Mouse (Mus musculus) testis, adult 2 months (tissue): ENCODE data around the gene Ublcp1.

ENCODE experiments used
- CTCF ChIP-seq: fragments of 200-500 bp; IDR thresholded peaks from 2 replicates; pipeline ENCODE4 v1.5.1; 2012; ENCODE audit warnings: low read depth, mild to moderate bottlenecking, inconsistent platforms, low read length, moderate library complexity; ENCODE audit not compliant: control insufficient read depth, insufficient read depth, insufficient replicate concordance
- POLR2A ChIP-seq: fragments of 200-500 bp; IDR thresholded peaks from 2 replicates; pipeline ENCODE4 v1.6.1; 2012; ENCODE audit warnings: low read depth, mild to moderate bottlenecking, inconsistent platforms, low read length, moderate library complexity; ENCODE audit not compliant: control insufficient read depth

DNA sequence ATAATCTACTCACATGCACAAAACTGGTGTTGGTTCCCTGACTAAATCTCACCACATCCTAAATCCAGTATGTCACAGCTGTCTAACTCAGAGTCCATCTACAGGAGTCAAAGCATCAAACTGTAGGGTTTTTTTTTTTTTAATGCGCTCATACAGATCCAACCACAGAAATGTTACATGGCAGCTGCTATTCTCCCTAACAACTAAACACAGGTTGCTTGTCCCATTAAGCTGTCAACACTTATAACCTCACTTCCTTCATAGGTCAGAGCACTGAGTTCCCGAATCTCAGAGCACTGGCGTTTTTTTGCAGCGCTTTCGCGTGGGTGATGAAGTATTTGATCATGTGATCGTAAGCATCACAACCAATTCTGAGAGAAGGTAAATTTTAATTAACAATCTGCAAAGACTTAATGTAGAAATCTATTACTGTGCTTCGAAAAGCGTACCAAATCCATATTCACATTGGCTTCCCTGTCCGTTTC is 1.9 kb downstream of the Ublcp1 start:
- TF ChIP-seq POLR2A (no peak), CTCF (no peak)
